Mouse (Mus musculus) liver, embryonic 14.5 days (tissue): ENCODE results near the gene Palld.

ENCODE experiments used
- CTCF ChIP-seq: IDR thresholded peaks from 2 replicates; pipeline ENCODE4 v1.5.1; 2016; ENCODE audit warnings: antibody characterized with exemption, low read depth, control low read depth
- EP300 ChIP-seq: IDR thresholded peaks from 2 replicates; pipeline ENCODE4 v1.6.1; 2016; ENCODE audit warnings: antibody characterized with exemption, low read depth

DNA sequence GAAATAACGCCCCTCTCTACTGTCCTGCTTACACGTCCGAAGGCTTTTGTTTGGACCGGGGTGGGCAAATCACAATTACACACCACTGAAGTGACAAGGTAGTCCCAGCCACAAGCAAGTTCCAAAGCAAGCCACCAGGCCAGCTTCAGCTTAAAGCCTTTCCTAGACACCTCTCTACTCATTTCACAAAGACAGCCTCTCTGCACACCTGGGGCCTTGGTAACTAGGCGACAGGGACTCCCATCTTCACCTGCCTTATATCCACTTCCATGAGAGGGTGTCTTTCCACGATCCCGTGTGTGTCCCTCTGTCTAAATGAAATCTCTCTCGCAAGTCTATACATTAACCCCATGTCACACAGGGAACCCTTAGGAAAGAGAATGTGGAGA lies 142.3 kb downstream of the Palld start:
- TF ChIP-seq CTCF (no peak), EP300 (no peak)
